Mouse (Mus musculus) E14TG2a.4 (cell line): ENCODE data around the gene Vmn1r55.

ENCODE experiments used
- H3K27me3 ChIP-seq: 2 replicates; pipeline ENCODE4 v1.6.1; 2014; ENCODE audit warnings: low read length, control low read depth; ENCODE audit not compliant: insufficient read depth
- H3K36me3 ChIP-seq: 2 replicates; pipeline ENCODE4 v1.6.1; 2014; ENCODE audit warnings: low read length, control low read depth; ENCODE audit not compliant: insufficient read depth
- H3K4me1 ChIP-seq: replicated peaks from 2 replicates; pipeline ENCODE4 v1.6.1; 2014; ENCODE audit warnings: low read depth, low read length, control low read depth
- H3K4me3 ChIP-seq: replicated peaks from 2 replicates; pipeline ENCODE4 v1.5.1; 2014; ENCODE audit warnings: mild to moderate bottlenecking, low read length
- H3K9me3 ChIP-seq: 2 replicates; pipeline ENCODE4 v1.6.1; 2014; ENCODE audit warnings: low read length, control low read depth
- CTCF ChIP-seq: conservative IDR thresholded peaks from 2 replicates; pipeline ENCODE4 v1.5.1; 2014; ENCODE audit warnings: low read length
- NANOG ChIP-seq: IDR thresholded peaks from 2 replicates; pipeline ENCODE4 v1.6.1; 2014; ENCODE audit warnings: borderline replicate concordance, low read length, mixed read lengths
- POU5F1 ChIP-seq: IDR thresholded peaks from 2 replicates; pipeline ENCODE4 v1.6.1; 2014; ENCODE audit warnings: low read length, borderline replicate concordance

The Vmn1r55 gene

GRCm38 (mm10) chr7:5101066-5101663 is 48.3 kb downstream of the Vmn1r55 start:
- Histone ChIP-seq H3K9me3 (no peaks in the 10 kb centered on the region), H3K4me1 (peaks cover 39% of the 10 kb centered on the region), H3K4me3 (no peak overlapping the region), H3K36me3 (peaks cover 30% of the 10 kb centered on the region), H3K27me3 (no peaks in the 10 kb centered on the region)
- no peak for TF ChIP-seq CTCF
- no peak for TF ChIP-seq POU5F1
- TF ChIP-seq NANOG = no peak

- H3K4me1 ChIP-seq = peaks cover 52% of the 10 kb centered on the region
- H3K9me3 ChIP-seq = no peaks in the 10 kb centered on the region
- no peak overlapping the region for H3K4me3 ChIP-seq
- TF ChIP-seq CTCF (no peak), POU5F1 (no peak), NANOG (no peak)
- peaks cover 44% of the 10 kb centered on the region for H3K36me3 ChIP-seq
- H3K27me3 ChIP-seq = no peaks in the 10 kb centered on the region
These were observed 49.7 kb downstream of the Vmn1r55 start for GRCm38 (mm10) chr7:5099796-5100195.

GRCm38 (mm10) chr7:5098769-5099168 is 50.7 kb downstream of the Vmn1r55 start:
- H3K4me3 ChIP-seq = no peak overlapping the region
- no peaks in the 10 kb centered on the region for H3K27me3 ChIP-seq
- peaks cover 54% of the 10 kb centered on the region for H3K36me3 ChIP-seq
- no peaks in the 10 kb centered on the region for H3K9me3 ChIP-seq
- no peak for TF ChIP-seq POU5F1
- TF ChIP-seq NANOG = no peak
- TF ChIP-seq CTCF = no peak
- peaks cover 61% of the 10 kb centered on the region for H3K4me1 ChIP-seq

GRCm38 (mm10) chr7:5092831-5093510 is 56.5 kb downstream of the Vmn1r55 start:
- Histone ChIP-seq H3K9me3 (no peaks in the 10 kb centered on the region), H3K4me3 (no peak overlapping the region), H3K36me3 (peaks cover 95% of the 10 kb centered on the region), H3K27me3 (no peaks in the 10 kb centered on the region), H3K4me1 (peaks cover 75% of the 10 kb centered on the region)
- TF ChIP-seq POU5F1 (no peak), NANOG (no peak), CTCF (no peak)

DNA sequence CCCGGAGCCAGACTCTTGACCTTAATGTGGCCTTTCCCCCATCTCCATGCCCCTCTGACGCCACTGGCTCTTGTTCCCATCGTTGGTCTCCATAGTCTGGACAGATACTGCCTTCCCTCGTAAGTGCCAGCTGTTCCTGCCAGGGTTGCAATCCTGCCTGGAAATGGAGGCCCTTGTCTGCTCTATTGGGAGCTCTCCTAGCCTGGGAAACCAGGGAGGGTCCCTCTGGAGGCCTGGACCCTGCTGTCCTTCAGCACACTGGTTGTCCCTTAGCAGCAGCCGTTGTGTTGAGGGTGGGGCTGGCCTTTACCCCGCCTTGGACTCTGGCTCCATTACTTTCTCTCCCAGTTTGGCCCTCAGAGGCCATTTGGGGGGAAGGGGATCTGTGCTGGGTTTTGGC is 57.1 kb downstream of the Vmn1r55 start:
- Histone ChIP-seq H3K36me3 (peaks cover 95% of the 10 kb centered on the region), H3K9me3 (no peaks in the 10 kb centered on the region), H3K4me3 (no peak overlapping the region), H3K4me1 (peaks cover 75% of the 10 kb centered on the region), H3K27me3 (no peaks in the 10 kb centered on the region)
- TF ChIP-seq POU5F1 (no peak), CTCF (no peak), NANOG (no peak)

GRCm38 (mm10) chr7:5091008-5091728 is 58.3 kb downstream of the Vmn1r55 start:
- Histone ChIP-seq H3K36me3 (peaks cover 97% of the 10 kb centered on the region), H3K9me3 (no peaks in the 10 kb centered on the region)

GRCm38 (mm10) chr7:5089853-5090252 is 59.6 kb downstream of the Vmn1r55 start:
- Histone ChIP-seq H3K27me3 (no peaks in the 10 kb centered on the region), H3K36me3 (peaks cover 97% of the 10 kb centered on the region), H3K4me3 (no peak overlapping the region), H3K4me1 (peaks cover 58% of the 10 kb centered on the region), H3K9me3 (no peaks in the 10 kb centered on the region)
- no peak for TF ChIP-seq POU5F1
- no peak for TF ChIP-seq NANOG
- TF ChIP-seq CTCF = no peak

More at GRCm38 (mm10) chr7:5091008-5091728, 58.3 kb downstream of the Vmn1r55 start:
- Histone ChIP-seq H3K27me3 (no peaks in the 10 kb centered on the region), H3K4me1 (peaks cover 64% of the 10 kb centered on the region), H3K4me3 (no peak overlapping the region)
- TF ChIP-seq POU5F1 (no peak), NANOG (no peak), CTCF (no peak)

- Histone ChIP-seq H3K9me3 (no peaks in the 10 kb centered on the region), H3K4me1 (peaks cover 56% of the 10 kb centered on the region), H3K4me3 (no peak overlapping the region), H3K27me3 (no peaks in the 10 kb centered on the region), H3K36me3 (peaks cover 97% of the 10 kb centered on the region)
- TF ChIP-seq POU5F1 (no peak), NANOG (no peak)
These were observed 61.6 kb downstream of the Vmn1r55 start for GRCm38 (mm10) chr7:5087886-5088285.

DNA sequence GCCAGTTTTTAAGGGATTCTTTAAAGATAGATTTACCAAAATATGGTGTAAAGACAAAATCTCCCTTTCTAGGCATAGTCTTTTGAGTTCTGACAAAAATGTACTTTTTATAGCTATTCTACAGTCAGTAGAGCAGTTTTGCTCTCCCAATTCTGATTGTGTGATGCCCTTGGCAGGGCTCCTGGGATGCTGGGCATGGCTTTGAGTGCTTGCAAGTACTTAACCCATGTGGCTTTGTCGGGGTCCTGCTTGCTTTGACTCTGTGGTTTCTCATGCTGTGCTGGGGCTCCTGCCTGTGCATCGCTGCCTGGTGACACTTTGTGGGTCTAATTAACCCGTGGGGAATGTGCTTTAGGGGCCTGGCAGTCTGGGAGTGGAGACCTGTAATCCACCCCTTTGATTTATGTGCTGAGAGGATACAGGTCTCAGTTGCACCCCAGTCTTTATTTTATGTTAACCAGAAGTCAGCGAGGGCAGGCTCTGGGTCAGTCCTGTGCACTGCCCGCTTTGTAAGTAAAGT is 62.5 kb downstream of the Vmn1r55 start:
- TF ChIP-seq CTCF (no peak), NANOG (no peak), POU5F1 (no peak)
- H3K4me1 ChIP-seq = peaks cover 52% of the 10 kb centered on the region
- peaks cover 94% of the 10 kb centered on the region for H3K36me3 ChIP-seq

More for the DNA sequence above, 62.5 kb downstream of the Vmn1r55 start:
- H3K27me3 ChIP-seq = no peaks in the 10 kb centered on the region
- H3K4me3 ChIP-seq = no peak overlapping the region
- H3K9me3 ChIP-seq = no peaks in the 10 kb centered on the region
